Mouse (Mus musculus) forebrain, embryonic 15.5 days (tissue): ENCODE results near the gene Grin2a. TPM values are rescaled to one million over a fixed set of nuclear protein-coding genes. Genes with fewer than 3 reads are reported as not detected.

Source experiments
- ATAC-seq: fragments of 200-750 bp; cut with Nextera tagmentation; replicated peaks from 2 replicates; pipeline ENCODE4 v1.8.0; 2017; ENCODE audit warnings: mild to moderate bottlenecking, moderate TSS enrichment, moderate library complexity
- H3K27ac ChIP-seq: fragments of 300-500 bp; sonication (generic); replicated peaks from 2 replicates; pipeline ENCODE4 v1.5.1; 2015; ENCODE audit warnings: mild to moderate bottlenecking, inconsistent platforms
- H3K27me3 ChIP-seq: fragments of 300-500 bp; sonication (generic); 2 replicates; pipeline ENCODE4 v1.6.1; 2015; ENCODE audit warnings: inconsistent platforms
- H3K36me3 ChIP-seq: fragments of 300-500 bp; sonication (generic); 2 replicates; pipeline ENCODE4 v1.6.1; 2015; ENCODE audit warnings: mild to moderate bottlenecking, inconsistent platforms
- H3K4me1 ChIP-seq: fragments of 300-500 bp; sonication (generic); 2 replicates; pipeline ENCODE4 v1.6.1; 2015; ENCODE audit warnings: inconsistent platforms
- H3K4me2 ChIP-seq: fragments of 300-500 bp; sonication (generic); replicated peaks from 2 replicates; pipeline ENCODE4 v1.6.1; 2015; ENCODE audit warnings: mild to moderate bottlenecking, inconsistent platforms
- H3K4me3 ChIP-seq: fragments of 300-500 bp; sonication (generic); 2 replicates; pipeline ENCODE4 v1.5.1; 2015; ENCODE audit warnings: mild to moderate bottlenecking, inconsistent platforms
- H3K9ac ChIP-seq: fragments of 300-500 bp; sonication (generic); replicated peaks from 2 replicates; pipeline ENCODE4 v1.6.1; 2015; ENCODE audit warnings: mild to moderate bottlenecking, inconsistent platforms
- H3K9me3 ChIP-seq: fragments of 300-500 bp; sonication (generic); 2 replicates; pipeline ENCODE4 v1.6.1; 2016; ENCODE audit warnings: inconsistent platforms
- WGBS: fragments of 180-500 bp; shearing (Covaris S2); methylation state at CpG from one replicate; pipeline ENCODE4 v1.1.7; 2015; ENCODE audit warnings: mixed read lengths; 5-methylcytosine and 5-hydroxymethylcytosine counted together
- polyA plus RNA-seq: library from polyadenylated mRNA; unstranded; fragments of >200 nt; fragmentation: Nextera tagmentation; extraction: Ambion mirVana; gene quantifications from 2 replicates; pipeline ENCODE4 v1.2.1, GENCODE M21; 2015

The Grin2a gene
- polyA plus RNA-seq, 1 experiment from 2014 or later = 2.2 TPM

DNA sequence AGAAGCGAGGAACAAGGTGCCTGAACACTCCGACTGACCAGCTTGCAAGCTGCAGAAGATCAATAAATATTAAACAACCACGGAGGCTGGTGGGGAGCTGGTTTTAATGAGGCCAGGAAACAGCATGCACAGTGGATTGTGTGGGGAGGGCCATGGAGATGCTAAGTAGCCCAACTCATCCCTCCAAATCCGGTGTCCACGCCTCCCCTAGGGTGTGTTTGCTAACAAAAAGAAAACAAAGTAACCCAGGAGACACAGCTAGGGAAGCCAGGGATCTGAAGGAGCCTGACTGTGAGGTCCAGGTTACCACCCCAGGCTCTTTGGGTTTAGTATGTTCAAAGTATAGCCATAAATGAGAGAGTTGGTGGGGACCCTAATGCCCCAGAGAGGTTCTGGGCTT is 41.1 kb downstream of the Grin2a start:
- ATAC-seq = no peak
- Histone ChIP-seq H3K9ac (no peak overlapping the region), H3K4me3 (no peak overlapping the region)

DNA sequence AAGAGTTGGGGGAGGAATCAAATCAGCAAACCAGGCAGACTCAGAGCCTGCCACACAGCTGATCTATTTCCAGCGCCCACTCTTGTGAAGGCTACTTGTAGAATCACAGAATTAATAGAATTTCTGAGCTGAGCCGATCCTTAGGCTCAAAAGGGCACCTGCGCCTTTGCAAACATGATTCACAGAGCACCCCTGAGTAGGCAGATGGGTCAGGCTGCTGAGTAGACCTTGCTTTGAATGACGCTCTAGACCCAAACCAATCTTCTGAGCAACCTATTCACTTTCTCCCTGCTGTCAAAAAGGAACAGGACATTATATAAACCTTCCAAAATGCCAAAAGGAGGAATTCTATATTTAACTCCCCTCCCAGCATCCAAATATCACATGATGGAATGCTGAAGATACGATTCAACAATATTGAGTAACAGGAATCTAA is 41.9 kb downstream of the Grin2a start:
- Histone ChIP-seq H3K4me1 (no peaks in the 10 kb centered on the region), H3K4me3 (no peak overlapping the region), H3K27me3 (no peaks in the 10 kb centered on the region), H3K4me2 (no peak overlapping the region), H3K9ac (no peak overlapping the region), H3K36me3 (no peaks in the 10 kb centered on the region), H3K27ac (no peak overlapping the region), H3K9me3 (no peaks in the 10 kb centered on the region)
- no peak for ATAC-seq
- WGBS = 93% methylated on average over 5 of the region's 5 CpGs

More for the DNA sequence above, 41.1 kb downstream of the Grin2a start:
- Histone ChIP-seq H3K27me3 (no peaks in the 10 kb centered on the region), H3K27ac (no peak overlapping the region), H3K4me1 (no peaks in the 10 kb centered on the region), H3K36me3 (no peaks in the 10 kb centered on the region), H3K4me2 (no peak overlapping the region), H3K9me3 (no peaks in the 10 kb centered on the region)
- WGBS = 36% methylated on average over 5 of the region's 5 CpGs

DNA sequence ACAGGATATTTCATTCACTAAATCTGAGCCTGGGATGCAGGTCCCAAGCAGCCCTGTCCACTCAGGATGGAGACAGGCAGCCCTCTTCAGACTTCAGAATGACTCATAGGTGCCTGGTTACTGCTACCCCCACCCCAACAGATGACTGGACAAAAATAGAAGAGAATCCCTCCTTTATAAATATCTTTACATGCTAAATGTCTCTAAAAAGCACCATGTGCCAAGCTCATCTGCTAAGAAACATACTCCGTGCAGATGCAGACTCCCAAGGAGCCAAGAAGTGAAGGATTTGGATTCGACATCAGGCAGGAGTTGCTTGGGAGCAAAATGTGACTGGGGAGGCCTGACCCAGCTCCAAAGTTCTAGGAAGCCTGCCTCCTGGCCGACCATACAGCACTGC is 46.1 kb downstream of the Grin2a start:
- 72% methylated on average over 3 of the region's 3 CpGs for WGBS
- no peak overlapping the region for H3K9ac ChIP-seq
- H3K4me3 ChIP-seq = no peak overlapping the region
- no peaks in the 10 kb centered on the region for H3K4me1 ChIP-seq
- no peaks in the 10 kb centered on the region for H3K9me3 ChIP-seq
- H3K4me2 ChIP-seq = no peak overlapping the region
- H3K27me3 ChIP-seq = no peaks in the 10 kb centered on the region
- H3K27ac ChIP-seq = no peak overlapping the region
- ATAC-seq = no peak
- no peaks in the 10 kb centered on the region for H3K36me3 ChIP-seq

DNA sequence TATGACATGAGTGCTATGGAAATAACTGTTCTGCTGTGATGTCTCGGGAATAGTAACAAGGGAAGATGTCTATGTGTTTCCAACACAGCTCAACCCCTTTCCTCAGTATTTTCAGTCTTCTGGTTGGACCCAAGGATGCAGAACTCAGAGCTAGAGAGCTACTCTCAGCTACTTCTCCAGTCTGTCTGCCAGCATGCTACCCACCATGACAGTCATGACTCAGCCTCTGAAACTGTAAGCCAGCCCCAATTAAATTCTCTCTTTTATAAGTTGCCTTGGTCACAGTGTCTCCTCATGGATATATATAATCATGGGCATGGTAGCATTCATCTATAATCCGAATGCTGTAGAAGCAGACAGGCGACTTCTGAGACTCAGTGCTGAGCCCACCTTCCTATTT is 47.9 kb downstream of the Grin2a start:
- Histone ChIP-seq H3K4me3 (no peak overlapping the region), H3K4me2 (no peak overlapping the region), H3K9ac (no peak overlapping the region), H3K9me3 (no peaks in the 10 kb centered on the region), H3K27me3 (no peaks in the 10 kb centered on the region), H3K4me1 (no peaks in the 10 kb centered on the region), H3K36me3 (no peaks in the 10 kb centered on the region), H3K27ac (no peak overlapping the region)
- WGBS = 85% methylated on average over 3 of the region's 3 CpGs
- no peak for ATAC-seq

DNA sequence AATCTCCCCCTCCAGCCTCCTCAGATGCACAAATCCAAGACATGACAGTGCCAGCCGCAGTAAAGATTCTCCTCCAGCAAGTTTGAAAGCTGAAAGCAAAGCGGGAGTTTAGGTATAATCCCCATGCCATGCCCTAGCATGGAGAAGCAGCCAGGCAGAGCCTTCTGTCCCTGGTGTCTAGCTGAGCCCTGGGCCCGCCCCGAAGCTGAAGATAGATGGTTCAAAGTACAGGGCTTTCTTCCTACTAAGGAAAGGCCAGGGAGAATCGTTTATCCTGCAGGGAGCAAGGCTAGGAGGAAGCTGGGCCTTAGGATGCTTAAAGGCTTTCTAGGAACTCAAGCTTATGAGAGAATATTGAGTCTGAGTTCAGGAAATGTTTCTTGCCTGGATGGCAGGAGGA is 50.5 kb downstream of the Grin2a start:
- H3K27me3 ChIP-seq = no peaks in the 10 kb centered on the region
- ATAC-seq = no peak
- H3K4me3 ChIP-seq = no peak overlapping the region
- no peaks in the 10 kb centered on the region for H3K36me3 ChIP-seq
- no peaks in the 10 kb centered on the region for H3K4me1 ChIP-seq
- H3K27ac ChIP-seq = no peak overlapping the region
- no peak overlapping the region for H3K9ac ChIP-seq
- no peak overlapping the region for H3K4me2 ChIP-seq
- H3K9me3 ChIP-seq = no peaks in the 10 kb centered on the region
- WGBS = 73% methylated on average over 5 of the region's 5 CpGs

- no peak overlapping the region for H3K4me2 ChIP-seq
- no peak overlapping the region for H3K9ac ChIP-seq
- ATAC-seq = no peak
- no peaks in the 10 kb centered on the region for H3K36me3 ChIP-seq
- no peaks in the 10 kb centered on the region for H3K4me1 ChIP-seq
- H3K27ac ChIP-seq = no peak overlapping the region
- H3K9me3 ChIP-seq = no peaks in the 10 kb centered on the region
- H3K27me3 ChIP-seq = no peaks in the 10 kb centered on the region
- H3K4me3 ChIP-seq = no peak overlapping the region
- 65% methylated on average over 8 of the region's 8 CpGs for whole genome bisulfite sequencing
These were observed 53.9 kb downstream of the Grin2a start for GRCm38 (mm10) chr16:9941306-9941930.

- no peaks in the 10 kb centered on the region for H3K36me3 ChIP-seq
- no peak overlapping the region for H3K4me3 ChIP-seq
- no peak for ATAC-seq
- no peak overlapping the region for H3K27ac ChIP-seq
- no peaks in the 10 kb centered on the region for H3K4me1 ChIP-seq
- H3K4me2 ChIP-seq = no peak overlapping the region
- 86% methylated on average over 7 of the region's 7 CpGs for WGBS
- H3K9ac ChIP-seq = no peak overlapping the region
- no peaks in the 10 kb centered on the region for H3K27me3 ChIP-seq
- H3K9me3 ChIP-seq = no peaks in the 10 kb centered on the region
These were observed 54.6 kb downstream of the Grin2a start for GRCm38 (mm10) chr16:9940716-9941115.

- H3K4me1 ChIP-seq = no peaks in the 10 kb centered on the region
- H3K9me3 ChIP-seq = no peaks in the 10 kb centered on the region
- no peak overlapping the region for H3K27ac ChIP-seq
- H3K4me3 ChIP-seq = no peak overlapping the region
- ATAC-seq = no peak
- H3K27me3 ChIP-seq = no peaks in the 10 kb centered on the region
- H3K9ac ChIP-seq = no peak overlapping the region
- WGBS = 83% methylated on average over 3 of the region's 3 CpGs
- no peak overlapping the region for H3K4me2 ChIP-seq
- no peaks in the 10 kb centered on the region for H3K36me3 ChIP-seq
These were observed 84.7 kb downstream of the Grin2a start for GRCm38 (mm10) chr16:9910672-9911071.

DNA sequence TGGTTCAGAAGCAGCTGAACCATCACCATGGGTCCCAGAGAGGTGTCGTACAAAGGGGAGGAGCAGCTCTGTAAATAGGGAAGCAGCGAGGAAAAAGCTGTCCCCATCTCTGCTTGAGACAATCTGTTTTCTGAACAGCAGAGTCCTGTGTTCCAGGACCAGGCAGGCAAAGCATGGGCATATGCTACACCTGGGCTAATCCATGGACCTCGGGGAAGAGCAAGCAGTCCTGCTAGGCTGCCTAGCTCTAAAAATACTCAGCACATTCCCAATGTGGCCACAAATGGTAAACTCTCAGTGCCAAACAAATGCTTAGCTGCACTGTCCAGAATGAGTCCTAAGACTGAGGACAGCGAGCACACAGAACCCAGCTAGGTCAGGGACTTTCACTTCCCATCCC is 86.1 kb downstream of the Grin2a start:
- ATAC-seq = no peak
- Histone ChIP-seq H3K4me1 (no peaks in the 10 kb centered on the region), H3K27ac (no peak overlapping the region), H3K4me3 (no peak overlapping the region), H3K9me3 (no peaks in the 10 kb centered on the region), H3K36me3 (no peaks in the 10 kb centered on the region), H3K9ac (no peak overlapping the region), H3K27me3 (no peaks in the 10 kb centered on the region), H3K4me2 (no peak overlapping the region)
- 90% methylated on average over 4 of the region's 4 CpGs for WGBS

DNA sequence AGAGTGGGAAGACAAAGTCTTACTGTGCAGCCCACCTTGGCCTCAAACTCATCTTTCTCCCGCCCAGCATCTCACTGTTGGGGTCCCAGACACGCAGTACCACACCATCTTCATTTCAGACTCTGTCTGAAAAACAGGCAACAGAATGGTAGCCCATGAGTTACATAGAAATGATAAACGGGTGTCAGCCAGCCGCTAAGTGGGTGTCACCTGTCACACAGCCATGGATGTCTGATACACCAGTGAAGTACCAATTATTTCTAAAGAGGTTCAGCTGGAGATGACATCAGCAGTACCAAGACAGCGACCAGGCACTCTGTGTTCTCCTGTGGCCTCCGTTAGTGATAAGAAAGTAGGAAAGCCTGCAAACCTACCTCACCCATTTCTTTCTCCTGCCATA is 90.9 kb downstream of the Grin2a start:
- Histone ChIP-seq H3K4me1 (no peaks in the 10 kb centered on the region), H3K9me3 (no peaks in the 10 kb centered on the region), H3K4me3 (no peak overlapping the region), H3K36me3 (no peaks in the 10 kb centered on the region), H3K4me2 (no peak overlapping the region), H3K27me3 (no peaks in the 10 kb centered on the region), H3K27ac (no peak overlapping the region), H3K9ac (no peak overlapping the region)
- 85% methylated on average over 6 of the region's 6 CpGs for WGBS
- no peak for ATAC-seq

DNA sequence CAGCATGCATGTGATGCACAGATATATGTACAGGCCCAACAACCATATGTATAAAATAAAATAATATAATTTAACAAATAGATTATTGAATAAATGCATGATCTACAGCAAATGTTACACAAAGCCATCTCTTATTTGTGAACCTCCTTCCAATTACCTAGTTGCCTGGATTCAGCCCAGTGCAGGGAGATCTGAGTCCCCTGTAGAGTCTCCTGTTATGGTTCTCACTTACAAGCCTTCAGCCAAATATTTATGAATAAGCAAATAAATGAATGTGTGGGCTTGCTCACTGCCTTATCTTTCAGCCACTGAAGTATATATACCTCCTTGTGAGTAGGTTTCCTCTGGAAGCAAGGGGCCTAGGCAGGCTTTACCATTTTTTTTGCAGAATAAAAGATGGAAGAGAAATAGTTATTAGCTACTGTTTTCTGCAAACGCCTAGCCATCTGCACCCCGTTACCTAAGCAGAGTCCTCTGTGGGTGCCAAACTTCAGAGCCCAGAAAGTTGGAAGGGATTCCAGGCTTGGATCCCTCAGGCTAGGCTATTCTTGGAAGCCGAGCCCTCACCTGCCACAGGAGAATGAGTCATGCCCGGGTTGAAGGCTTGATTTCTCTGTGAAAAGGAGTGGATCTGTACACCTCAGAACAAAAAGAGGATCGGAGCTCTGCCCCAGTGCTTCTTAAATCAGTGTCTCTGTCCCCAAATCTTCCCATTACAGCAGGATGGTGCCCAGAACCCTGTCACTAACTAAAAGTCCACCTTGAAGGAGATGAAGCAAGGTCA is 92.5 kb downstream of the Grin2a start:
- 84% methylated on average over 5 of the region's 5 CpGs for WGBS
- no peaks in the 10 kb centered on the region for H3K4me1 ChIP-seq

DNA sequence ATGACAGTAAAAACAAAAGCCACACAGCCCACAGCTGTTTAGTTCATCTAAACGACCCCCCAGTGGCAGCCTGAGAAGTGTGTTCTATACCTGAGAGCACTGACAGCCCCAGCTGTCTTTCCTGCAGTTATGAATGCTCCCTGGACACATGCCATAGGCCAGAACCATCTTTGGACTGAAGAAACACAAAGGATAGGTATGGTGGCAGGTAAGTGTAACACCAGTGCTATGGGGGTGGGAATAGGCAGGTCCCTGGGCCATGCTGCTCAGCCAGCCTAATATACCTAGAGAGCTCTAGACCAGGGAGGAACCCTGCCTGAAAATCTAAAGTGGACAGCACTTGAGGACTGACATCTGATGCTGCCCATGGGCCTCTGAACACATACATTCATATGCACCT is 93.9 kb downstream of the Grin2a start:
- H3K27ac ChIP-seq = no peak overlapping the region
- H3K9ac ChIP-seq = no peak overlapping the region
- H3K9me3 ChIP-seq = no peaks in the 10 kb centered on the region
- H3K4me3 ChIP-seq = no peak overlapping the region
- no peaks in the 10 kb centered on the region for H3K36me3 ChIP-seq
- no peaks in the 10 kb centered on the region for H3K4me1 ChIP-seq
- WGBS = 40% methylated on average over 1 of the region's 1 CpGs
- ATAC-seq = no peak
- no peaks in the 10 kb centered on the region for H3K27me3 ChIP-seq
- H3K4me2 ChIP-seq = no peak overlapping the region

More for the DNA sequence above, 92.5 kb downstream of the Grin2a start:
- H3K36me3 ChIP-seq = no peaks in the 10 kb centered on the region
- H3K4me2 ChIP-seq = no peak overlapping the region
- no peak for ATAC-seq
- H3K9ac ChIP-seq = no peak overlapping the region
- H3K9me3 ChIP-seq = no peaks in the 10 kb centered on the region
- no peaks in the 10 kb centered on the region for H3K27me3 ChIP-seq
- no peak overlapping the region for H3K27ac ChIP-seq
- H3K4me3 ChIP-seq = no peak overlapping the region

DNA sequence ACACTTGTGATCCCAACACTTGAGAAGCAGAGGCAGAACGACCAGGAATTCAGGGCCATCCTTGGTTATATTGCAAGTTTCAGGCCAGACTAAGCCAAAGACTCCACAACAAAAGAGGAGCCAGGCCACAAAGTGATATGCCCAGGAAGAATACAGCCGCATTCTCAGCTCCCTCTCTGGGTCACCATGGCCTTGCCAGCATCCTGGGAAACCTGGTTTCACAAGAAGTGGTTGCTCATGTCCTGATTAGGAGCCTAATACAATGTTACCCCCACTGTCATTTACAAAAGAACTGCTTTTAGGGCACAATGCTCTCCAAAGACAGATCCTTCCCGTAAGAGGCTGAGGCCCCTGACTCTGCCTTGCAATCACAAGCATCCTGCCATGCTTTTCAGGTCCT is 94.4 kb downstream of the Grin2a start:
- H3K36me3 ChIP-seq = no peaks in the 10 kb centered on the region
- no peak overlapping the region for H3K4me2 ChIP-seq
- H3K27me3 ChIP-seq = no peaks in the 10 kb centered on the region
- H3K4me1 ChIP-seq = no peaks in the 10 kb centered on the region
- no peaks in the 10 kb centered on the region for H3K9me3 ChIP-seq
- no peak overlapping the region for H3K9ac ChIP-seq
- no peak overlapping the region for H3K27ac ChIP-seq
- ATAC-seq = no peak
- 73% methylated on average over 3 of the region's 3 CpGs for WGBS
- no peak overlapping the region for H3K4me3 ChIP-seq
